Mouse (Mus musculus) CH12F3 (cell line): ENCODE results near the gene Ppfibp1.

Source experiments
- in situ Hi-C: fragments of 300-500 bp; cut with MboI; formaldehyde crosslinking; loops from 2 replicates; pipeline ENCODE4 v1.14.3; 2020; ENCODE audit warnings: low sequenced_read_pairs

Ppfibp1 gene

GRCm38 (mm10) chr6:147075808-147076387, 187.6 kb downstream of the Ppfibp1 start:
- in situ Hi-C loops: no loop called here

- in situ Hi-C loops: no loop called here
Measured at GRCm38 (mm10) chr6:147076878-147077277, 188.6 kb downstream of the Ppfibp1 start.

- in situ Hi-C loops: no loop called here
Measured at GRCm38 (mm10) chr6:147079919-147080318, 191.6 kb downstream of the Ppfibp1 start.
